Mouse (Mus musculus): Measurements from ENCODE around the gene Usp45.

Gene Usp45

DNA sequence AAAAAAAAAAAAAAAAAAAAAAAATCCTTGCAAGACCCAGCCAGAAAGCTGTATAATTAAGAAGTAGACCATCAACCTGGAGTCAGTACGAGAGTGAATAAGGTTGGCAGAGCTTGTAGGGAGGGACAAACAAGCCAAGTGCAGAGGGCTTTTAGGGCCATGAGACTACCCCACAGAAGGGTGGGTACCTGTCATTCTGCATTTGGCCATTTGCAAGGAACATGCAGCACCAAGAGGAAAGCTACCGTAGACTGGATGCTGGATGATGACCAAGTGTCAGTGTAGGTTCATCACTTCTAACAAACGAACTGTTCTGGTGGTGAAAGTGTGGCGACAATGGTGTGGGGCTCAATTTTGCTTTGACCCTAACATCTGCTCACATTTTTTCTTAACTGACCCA is 22.9 kb downstream of the Usp45 start:
- no peak for DNase-seq (ENCODE audit: low read depth, low spot score)

GRCm38 (mm10) chr4:21793631-21794030 is 26.7 kb downstream of the Usp45 start:
- DNase-seq (ENCODE audit: low read depth, low spot score): no peak

DNA sequence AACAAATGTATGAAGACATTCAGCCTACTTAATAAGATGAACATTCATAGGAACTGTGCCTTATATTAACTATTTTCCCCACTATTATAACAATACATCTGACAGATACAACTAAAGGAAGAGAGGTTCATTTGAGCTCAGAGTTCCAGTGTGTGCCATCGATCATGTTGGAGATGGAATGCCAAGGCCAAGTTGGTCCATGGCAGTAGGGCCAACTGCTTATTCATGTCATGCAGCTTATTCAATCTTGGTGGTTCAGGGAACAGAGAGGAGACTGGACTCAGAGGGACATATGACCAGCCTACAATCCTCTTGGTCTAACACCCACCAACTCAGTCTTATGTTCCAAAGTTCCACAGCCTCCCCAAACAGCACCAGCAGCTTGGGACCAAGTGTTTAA is 34.1 kb downstream of the Usp45 start:
- no peak for DNase-seq (ENCODE audit: low read depth, low spot score)

GRCm38 (mm10) chr4:21801620-21802019 is 34.7 kb downstream of the Usp45 start:
- DNase-seq (ENCODE audit: low read depth, low spot score): no peak

- DNase-seq (ENCODE audit: low read depth, low spot score): no peak
Observed at GRCm38 (mm10) chr4:21807204-21807603, 40.2 kb downstream of the Usp45 start.

- DNase-seq (ENCODE audit: low read depth, low spot score): no peak
Observed at GRCm38 (mm10) chr4:21810608-21811007, 43.7 kb downstream of the Usp45 start.

DNA sequence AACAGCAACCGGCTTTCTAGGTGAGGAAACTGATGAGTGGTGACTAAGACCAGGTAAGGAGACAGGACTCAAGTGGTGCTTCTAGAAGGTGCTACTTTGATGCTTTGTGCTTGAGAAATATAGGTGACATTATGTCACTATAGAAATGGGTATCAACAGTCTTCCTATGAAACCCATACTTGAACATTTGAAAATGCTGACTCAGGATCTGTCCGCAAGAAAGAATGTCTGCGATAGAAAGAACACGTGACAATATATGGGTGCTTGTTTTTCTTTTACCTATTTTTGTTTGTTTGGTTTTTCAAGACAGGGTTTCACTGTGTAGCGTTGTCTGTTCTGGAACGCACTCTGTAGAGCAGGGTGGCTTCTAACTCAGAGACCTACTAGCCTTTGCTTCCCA is 45.7 kb downstream of the Usp45 start:
- DNase-seq (ENCODE audit: low read depth, low spot score): no peak

DNA sequence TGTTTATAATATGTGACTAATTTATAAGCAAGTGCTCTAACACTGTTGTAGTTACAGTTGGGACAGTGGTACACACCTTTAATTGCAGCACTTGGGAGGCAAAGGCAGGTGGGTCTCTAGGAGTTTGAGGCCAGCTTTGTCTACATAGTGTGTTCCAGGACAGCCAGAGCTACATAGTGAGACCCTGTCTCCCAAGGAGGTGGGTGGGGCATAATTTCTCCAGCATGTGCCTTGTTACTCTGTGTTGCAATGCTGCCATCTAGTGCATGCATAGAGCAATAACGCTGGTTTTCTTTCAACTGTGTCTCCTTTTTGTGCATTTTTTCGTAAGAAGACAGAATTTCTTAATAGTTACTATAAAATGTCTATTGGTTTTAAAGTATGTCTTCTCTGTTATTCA is 47.1 kb downstream of the Usp45 start:
- peak; percentile 56 for DNase-seq (ENCODE audit: low read depth, low spot score)

- no peak for DNase-seq (ENCODE audit: low read depth, low spot score)
Observed at GRCm38 (mm10) chr4:21826616-21827015, 59.7 kb downstream of the Usp45 start.

DNA sequence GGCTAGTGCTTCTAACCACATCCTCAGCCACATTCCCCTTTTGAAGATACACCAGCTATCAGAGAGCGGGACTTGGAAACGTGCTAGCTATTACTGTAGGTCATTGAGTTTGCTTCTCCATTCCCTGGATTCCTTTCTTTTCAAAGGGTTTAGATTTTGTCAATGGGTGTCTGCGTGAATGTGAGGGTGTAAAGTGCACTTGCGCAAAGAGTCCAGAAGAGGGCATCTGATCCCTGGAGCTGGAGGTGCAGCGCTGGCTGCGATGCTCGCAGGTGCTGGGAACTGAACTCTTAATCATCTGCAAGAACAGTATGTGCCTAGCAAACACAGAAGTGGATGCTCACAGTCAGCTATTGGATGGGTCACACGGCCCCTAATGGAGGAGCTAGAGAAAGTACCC is 65.9 kb downstream of the Usp45 start:
- DNase-seq (ENCODE audit: low read depth, low spot score): no peak

GRCm38 (mm10) chr4:21847481-21848286 is 80.7 kb downstream of the Usp45 start, which contains the start of gene Pnisr:
Gene Pnisr, plus strand, starts transcription at chr4:21847583.
- peak; percentile 94 for DNase-seq (ENCODE audit: low read depth, low spot score)

GRCm38 (mm10) chr4:21848287-21848630 is 81.3 kb downstream of the Usp45 start:
- DNase-seq (ENCODE audit: low read depth, low spot score): peak; percentile 78

GRCm38 (mm10) chr4:21857481-21857880 is 90.5 kb downstream of the Usp45 start:
- DNase-seq (ENCODE audit: low read depth, low spot score): no peak

DNA sequence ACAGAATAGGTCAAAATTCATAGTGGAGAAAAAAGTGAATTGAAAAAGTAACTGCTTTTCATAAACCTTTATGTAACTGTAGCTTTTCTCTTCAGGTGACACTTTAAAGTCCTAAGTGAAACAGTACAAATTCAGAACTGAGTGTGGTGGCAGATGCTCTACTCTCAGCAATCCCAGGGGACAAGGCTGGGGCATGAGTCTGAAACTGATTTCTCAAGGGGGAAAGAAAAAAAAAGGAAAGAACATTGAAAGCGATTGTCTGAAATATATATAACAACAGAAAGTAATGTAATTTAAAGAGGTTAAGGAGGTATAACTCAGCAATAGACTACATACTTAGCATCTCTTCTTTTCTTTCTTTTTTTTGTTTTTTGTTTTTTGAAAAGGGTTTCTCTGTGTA is 98.3 kb downstream of the Usp45 start:
- no peak for DNase-seq (ENCODE audit: low read depth, low spot score)

GRCm38 (mm10) chr4:21878776-21879175 is 111.8 kb downstream of the Usp45 start:
- DNase-seq (ENCODE audit: low read depth, low spot score): no peak

DNA sequence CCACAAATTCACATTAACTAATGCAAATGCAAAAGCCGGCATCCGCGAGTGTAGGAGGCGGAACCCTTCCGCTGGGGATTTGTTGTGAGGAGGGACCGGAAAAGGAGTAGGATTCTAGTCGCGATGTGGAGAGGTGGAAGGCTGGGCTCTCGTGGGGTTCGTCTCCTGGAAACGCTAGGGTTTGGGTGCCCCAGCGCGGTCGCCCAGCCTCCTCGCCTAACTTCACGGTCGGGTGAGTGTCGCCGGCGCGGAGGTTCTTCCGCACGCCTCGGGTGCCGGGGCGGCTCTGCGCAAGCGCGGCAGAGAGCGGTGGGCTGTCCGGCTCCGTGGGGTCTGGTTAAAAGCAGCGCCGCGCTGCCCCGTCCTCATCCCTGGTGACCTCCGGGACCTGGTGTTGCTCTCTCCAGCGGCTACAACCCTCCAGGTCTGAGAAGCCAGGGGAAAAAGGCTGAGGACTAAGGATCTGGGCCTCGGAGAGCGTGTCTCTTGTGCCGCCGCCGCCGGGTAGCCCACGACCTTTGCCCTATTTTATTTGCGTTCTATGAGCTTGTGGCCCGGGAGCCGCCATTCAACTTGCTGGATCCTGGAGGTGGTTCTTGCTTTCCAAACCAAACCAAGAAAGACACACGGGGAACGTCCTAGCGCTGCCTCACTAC is 112.7 kb downstream of the Usp45 start, which contains the start of gene Coq3:
TSS of gene Coq3 (plus strand) at position 109 of the 656 bp plus-strand sequence.
- DNase-seq (ENCODE audit: low read depth, low spot score): peak; percentile 46

- no peak for DNase-seq (ENCODE audit: low read depth, low spot score)
Observed at GRCm38 (mm10) chr4:21882806-21883205, 115.8 kb downstream of the Usp45 start.

GRCm38 (mm10) chr4:21885831-21886230 is 118.9 kb downstream of the Usp45 start:
- no peak for DNase-seq (ENCODE audit: low read depth, low spot score)

All from c-Kit-negative CD71-positive TER-119-positive erythroid progenitor cells, embryonic 14.5 days (primary cell).